Mouse (Mus musculus): ENCODE measurements at regions not wholly inside any gene's neighbourhood (a gene's known extent, or its start where the extent isn't known, plus 50 kb on each side); places are given as distances from the start of the nearest gene placed in this dataset.
A peak's percentile ranks its signal among the peaks of the same experiment; 100 is the strongest.

DNA sequence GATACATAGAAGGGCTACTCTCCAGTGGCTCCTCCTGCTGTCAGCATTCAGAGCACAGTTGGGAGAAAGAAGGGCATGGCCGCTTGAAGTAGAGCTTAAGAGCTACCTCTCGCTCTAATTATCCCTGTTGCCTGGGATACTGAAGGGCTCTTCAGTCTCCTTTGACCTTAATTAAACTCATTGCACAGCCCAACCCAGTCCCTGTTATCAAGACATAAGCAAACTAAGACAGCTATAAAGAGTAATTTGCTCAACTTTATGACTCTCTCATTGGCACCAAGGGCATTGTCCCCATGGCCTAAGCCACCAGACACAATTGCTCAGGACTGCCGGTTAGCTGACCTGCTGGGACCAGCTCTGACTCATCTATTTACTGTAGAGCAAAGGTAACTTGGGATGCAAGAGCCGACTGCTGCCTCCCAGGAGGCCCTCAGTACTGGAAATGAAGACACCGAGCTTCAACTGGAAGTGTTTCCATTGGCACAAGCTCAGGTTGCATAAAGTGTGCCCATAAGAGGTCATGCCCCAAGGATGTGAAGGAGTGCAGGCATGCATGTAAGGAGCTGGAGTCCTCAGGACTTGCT is 219.3 kb upstream of the Ccdc122 start:
- no peaks in the 10 kb centered on the region for H3K36me3 ChIP-seq (ENCODE audit: control insufficient read depth, insufficient read depth, low read length, poor library complexity, severe bottlenecking)
- TF ChIP-seq EP300 (IDR thresholded peaks at IDR 0.05; ENCODE audit: insufficient read depth, low read depth, low read length) (no peak), CTCF (IDR thresholded peaks at IDR 0.05; ENCODE audit: low read depth, low read length) (no peak), POLR2A (IDR thresholded peaks at IDR 0.05; ENCODE audit: insufficient read depth, low read length) (no peak)
- H3K27me3 ChIP-seq (ENCODE audit: control insufficient read depth, insufficient read depth, low read length, poor library complexity, severe bottlenecking): no peaks in the 10 kb centered on the region
- H3K4me1 ChIP-seq (ENCODE audit: control insufficient read depth, insufficient read depth, low read length): no peaks in the 10 kb centered on the region
- H3K4me3 ChIP-seq (ENCODE audit: low read depth, low read length): no peak overlapping the region
- H3K9ac ChIP-seq (ENCODE audit: low read depth, poor library complexity, severe bottlenecking): no peak overlapping the region
- H3K9me3 ChIP-seq (replicated peaks; ENCODE audit: control insufficient read depth, insufficient read depth, low read length, poor library complexity, severe bottlenecking): no peaks in the 10 kb centered on the region
- H3K27ac ChIP-seq (ENCODE audit: insufficient read depth, low read length): no peak overlapping the region

DNA sequence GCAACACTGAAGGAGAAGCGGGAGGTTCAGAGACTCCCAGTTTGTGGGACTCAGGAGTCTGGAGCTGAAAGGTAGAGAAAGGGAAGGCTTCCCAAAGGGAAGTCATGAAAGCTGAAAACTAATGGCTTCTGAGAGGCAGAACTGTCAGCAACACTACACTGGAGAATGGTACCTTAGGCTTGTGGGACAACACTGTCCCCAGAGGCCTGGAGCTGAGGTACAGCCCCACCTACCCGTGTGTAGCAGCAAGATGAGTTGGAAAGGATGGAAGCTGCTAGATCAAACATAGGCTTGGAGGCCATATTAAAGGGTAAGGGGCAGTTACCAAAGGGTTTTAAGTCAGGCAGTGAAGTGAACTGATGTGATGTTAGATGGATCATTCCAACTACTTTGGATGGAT is 219.9 kb upstream of the Ccdc122 start:
- TF ChIP-seq CTCF (IDR thresholded peaks at IDR 0.05; ENCODE audit: low read depth, low read length): no peak
- no peak for TF ChIP-seq POLR2A (IDR thresholded peaks at IDR 0.05; ENCODE audit: insufficient read depth, low read length)
- no peak for TF ChIP-seq EP300 (IDR thresholded peaks at IDR 0.05; ENCODE audit: insufficient read depth, low read depth, low read length)
- H3K4me1 ChIP-seq (ENCODE audit: control insufficient read depth, insufficient read depth, low read length): no peaks in the 10 kb centered on the region

DNA sequence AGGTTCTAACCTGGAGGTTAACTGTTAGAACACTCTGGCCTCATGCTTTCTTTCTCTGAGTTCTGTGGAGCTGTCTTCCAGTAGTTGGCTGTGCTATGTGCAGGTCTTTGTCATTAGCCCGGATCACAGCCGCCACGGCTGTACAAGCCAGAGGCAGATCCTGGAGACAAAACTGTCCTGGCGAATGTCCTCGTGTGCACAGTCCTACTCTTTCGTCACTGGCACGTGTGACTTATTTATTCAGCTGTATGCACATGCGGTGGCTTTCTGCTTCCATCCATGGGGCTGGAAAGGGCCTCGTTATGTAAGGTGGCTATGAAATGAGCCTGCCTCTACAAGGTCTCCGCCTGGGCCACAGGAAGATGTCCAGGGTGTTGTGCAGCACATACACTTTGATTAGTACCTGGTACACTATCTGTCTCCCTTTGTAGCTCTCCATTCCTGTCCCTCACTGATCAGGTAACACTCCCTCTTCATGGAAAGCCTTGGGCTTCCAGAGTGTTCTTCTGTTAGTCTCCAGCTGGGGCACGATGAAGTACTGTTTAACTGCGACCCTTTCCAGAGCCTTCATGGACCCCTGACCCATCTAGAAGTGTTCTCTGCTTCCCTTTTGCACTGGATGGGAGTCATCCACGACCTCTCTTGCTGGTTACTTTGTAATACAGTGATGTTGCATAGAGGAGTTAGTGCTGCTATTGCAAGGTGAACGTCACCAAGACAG is 224.3 kb upstream of the Ccdc122 start:
- no peak overlapping the region for H3K9ac ChIP-seq (ENCODE audit: low read depth, poor library complexity, severe bottlenecking)

More for the DNA sequence above, 219.9 kb upstream of the Ccdc122 start:
- no peaks in the 10 kb centered on the region for H3K36me3 ChIP-seq (ENCODE audit: control insufficient read depth, insufficient read depth, low read length, poor library complexity, severe bottlenecking)
- no peaks in the 10 kb centered on the region for H3K27me3 ChIP-seq (ENCODE audit: control insufficient read depth, insufficient read depth, low read length, poor library complexity, severe bottlenecking)
- H3K9ac ChIP-seq (ENCODE audit: low read depth, poor library complexity, severe bottlenecking): no peak overlapping the region
- H3K4me3 ChIP-seq (ENCODE audit: low read depth, low read length): no peak overlapping the region
- no peaks in the 10 kb centered on the region for H3K9me3 ChIP-seq (replicated peaks; ENCODE audit: control insufficient read depth, insufficient read depth, low read length, poor library complexity, severe bottlenecking)
- no peak overlapping the region for H3K27ac ChIP-seq (ENCODE audit: insufficient read depth, low read length)

DNA sequence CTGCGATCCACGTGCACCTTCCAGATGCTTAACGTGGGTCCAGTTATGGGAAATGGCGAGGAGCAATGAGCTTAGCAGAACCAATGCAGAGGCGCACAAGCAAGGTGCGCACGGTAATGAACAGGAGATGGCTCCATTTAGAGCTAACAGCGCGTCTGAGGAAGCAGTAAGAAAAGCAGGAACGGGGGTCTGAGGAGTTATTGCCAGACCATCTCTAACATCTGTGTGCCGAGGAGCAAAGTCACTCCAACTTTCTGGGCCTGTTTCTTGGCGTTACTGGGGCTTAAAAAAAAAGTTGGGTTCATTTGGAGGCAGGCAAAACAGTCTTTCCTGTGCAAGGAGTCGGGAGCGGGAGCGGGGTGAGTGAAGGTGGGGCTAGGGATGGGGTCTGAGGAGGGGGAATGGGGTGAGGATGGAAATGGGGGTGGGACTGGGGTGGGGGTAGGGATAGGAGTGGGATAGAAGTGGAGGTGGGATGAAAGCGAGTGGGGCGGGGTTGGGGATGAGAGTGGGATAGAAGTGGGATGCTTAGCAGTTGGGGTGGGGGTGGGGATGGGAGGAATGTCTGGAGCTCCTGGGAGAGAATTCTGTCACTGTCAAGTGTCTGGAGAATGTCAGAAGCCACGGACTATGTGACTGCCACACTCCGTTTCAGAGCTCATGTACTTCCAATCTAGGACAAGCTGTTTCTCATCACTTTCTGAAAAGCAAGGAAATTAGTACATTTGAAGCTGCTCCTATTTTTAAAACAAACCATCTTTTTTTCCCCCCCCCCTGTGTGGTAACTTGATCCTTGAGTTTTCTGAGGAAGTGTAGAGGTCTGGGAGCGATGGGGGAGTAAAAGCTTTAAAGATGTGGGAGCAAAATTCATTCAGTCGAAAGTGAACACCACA is 225.6 kb upstream of the Ccdc122 start:
- H3K27ac ChIP-seq (ENCODE audit: insufficient read depth, low read length): no peak overlapping the region
- 0 out of 2 replicates have a peak overlapping the region, but pooled peaks have one; percentile 2 for H3K9ac ChIP-seq (ENCODE audit: low read depth, poor library complexity, severe bottlenecking)
- peak overlapping the region; percentile 20 for H3K4me3 ChIP-seq (ENCODE audit: low read depth, low read length)

More for the DNA sequence above, 224.3 kb upstream of the Ccdc122 start:
- Histone ChIP-seq H3K9me3 (replicated peaks; ENCODE audit: control insufficient read depth, insufficient read depth, low read length, poor library complexity, severe bottlenecking) (no peaks in the 10 kb centered on the region), H3K27ac (ENCODE audit: insufficient read depth, low read length) (no peak overlapping the region), H3K4me1 (ENCODE audit: control insufficient read depth, insufficient read depth, low read length) (no peaks in the 10 kb centered on the region), H3K36me3 (ENCODE audit: control insufficient read depth, insufficient read depth, low read length, poor library complexity, severe bottlenecking) (no peaks in the 10 kb centered on the region), H3K4me3 (ENCODE audit: low read depth, low read length) (no peak overlapping the region), H3K27me3 (ENCODE audit: control insufficient read depth, insufficient read depth, low read length, poor library complexity, severe bottlenecking) (no peaks in the 10 kb centered on the region)
- TF ChIP-seq EP300 (IDR thresholded peaks at IDR 0.05; ENCODE audit: insufficient read depth, low read depth, low read length) (no peak), POLR2A (IDR thresholded peaks at IDR 0.05; ENCODE audit: insufficient read depth, low read length) (no peak), CTCF (IDR thresholded peaks at IDR 0.05; ENCODE audit: low read depth, low read length) (no peak)

DNA sequence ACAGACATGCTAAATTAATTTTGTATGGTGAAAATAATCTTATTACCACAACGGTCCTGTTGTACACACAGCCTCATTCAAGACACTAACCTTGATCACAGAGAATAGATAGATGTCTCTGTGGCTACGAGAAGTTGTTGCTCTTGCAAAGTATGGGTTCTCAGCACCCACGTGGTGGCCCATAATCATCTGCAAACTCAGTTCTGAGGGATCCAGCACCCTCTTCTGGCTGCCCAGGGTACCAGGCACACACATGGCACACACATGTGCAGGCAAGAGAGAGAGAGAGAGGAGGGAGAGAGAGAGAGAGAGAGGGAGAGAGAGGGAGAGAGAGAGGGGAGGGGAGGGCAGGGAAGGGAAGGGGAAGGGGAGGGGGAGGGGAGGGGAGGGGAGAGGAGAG is 226.5 kb upstream of the Ccdc122 start:
- Histone ChIP-seq H3K9me3 (replicated peaks; ENCODE audit: control insufficient read depth, insufficient read depth, low read length, poor library complexity, severe bottlenecking) (no peaks in the 10 kb centered on the region), H3K9ac (ENCODE audit: low read depth, poor library complexity, severe bottlenecking) (no peak overlapping the region), H3K36me3 (ENCODE audit: control insufficient read depth, insufficient read depth, low read length, poor library complexity, severe bottlenecking) (no peaks in the 10 kb centered on the region), H3K4me1 (ENCODE audit: control insufficient read depth, insufficient read depth, low read length) (no peaks in the 10 kb centered on the region), H3K27me3 (ENCODE audit: control insufficient read depth, insufficient read depth, low read length, poor library complexity, severe bottlenecking) (no peaks in the 10 kb centered on the region), H3K4me3 (ENCODE audit: low read depth, low read length) (no peak overlapping the region), H3K27ac (ENCODE audit: insufficient read depth, low read length) (no peak overlapping the region)
- TF ChIP-seq EP300 (IDR thresholded peaks at IDR 0.05; ENCODE audit: insufficient read depth, low read depth, low read length): no peak
- TF ChIP-seq POLR2A (IDR thresholded peaks at IDR 0.05; ENCODE audit: insufficient read depth, low read length): no peak
- TF ChIP-seq CTCF (IDR thresholded peaks at IDR 0.05; ENCODE audit: low read depth, low read length): peak; percentile 20

More for the DNA sequence above, 225.6 kb upstream of the Ccdc122 start:
- TF ChIP-seq EP300 (IDR thresholded peaks at IDR 0.05; ENCODE audit: insufficient read depth, low read depth, low read length) (no peak), CTCF (IDR thresholded peaks at IDR 0.05; ENCODE audit: low read depth, low read length) (no peak), POLR2A (IDR thresholded peaks at IDR 0.05; ENCODE audit: insufficient read depth, low read length) (no peak)
- Histone ChIP-seq H3K36me3 (ENCODE audit: control insufficient read depth, insufficient read depth, low read length, poor library complexity, severe bottlenecking) (no peaks in the 10 kb centered on the region), H3K4me1 (ENCODE audit: control insufficient read depth, insufficient read depth, low read length) (no peaks in the 10 kb centered on the region), H3K9me3 (replicated peaks; ENCODE audit: control insufficient read depth, insufficient read depth, low read length, poor library complexity, severe bottlenecking) (no peaks in the 10 kb centered on the region), H3K27me3 (ENCODE audit: control insufficient read depth, insufficient read depth, low read length, poor library complexity, severe bottlenecking) (no peaks in the 10 kb centered on the region)

All from ES-Bruce4 (cell line).